Mouse (Mus musculus) thymus, adult 2 months (tissue): ENCODE data around the gene Zfand3. TPM values are rescaled to one million over a fixed set of nuclear protein-coding genes. Genes with fewer than 3 reads are reported as not detected.

Experiments used
- DNase-seq: peaks from one replicate; pipeline ENCODE4 v3.0.0; 2021
- H3K27ac ChIP-seq: fragments of 200-500 bp; 2 replicates; pipeline ENCODE4 v1.5.1; 2012; ENCODE audit warnings: low read length, control low read depth; ENCODE audit not compliant: control insufficient read depth, insufficient read depth
- H3K27me3 ChIP-seq: fragments of 200-500 bp; 2 replicates; pipeline ENCODE4 v1.6.1; 2012; ENCODE audit warnings: mild to moderate bottlenecking, low read length, moderate library complexity, mixed read lengths; ENCODE audit not compliant: control insufficient read depth, insufficient read depth
- H3K36me3 ChIP-seq: fragments of 200-500 bp; 2 replicates; pipeline ENCODE4 v1.6.1; 2012; ENCODE audit warnings: mild to moderate bottlenecking, low read length, moderate library complexity; ENCODE audit not compliant: control insufficient read depth, insufficient read depth
- H3K4me1 ChIP-seq: fragments of 200-500 bp; replicated peaks from 2 replicates; pipeline ENCODE4 v1.6.1; 2012; ENCODE audit warnings: low read length; ENCODE audit not compliant: control insufficient read depth, insufficient read depth
- H3K4me3 ChIP-seq: fragments of 200-500 bp; 2 replicates; pipeline ENCODE4 v1.5.1; 2012; ENCODE audit warnings: mild to moderate bottlenecking, low read length, control low read depth, moderate library complexity; ENCODE audit not compliant: control insufficient read depth, insufficient read depth
- CTCF ChIP-seq: fragments of 200-500 bp; IDR thresholded peaks from 2 replicates; pipeline ENCODE4 v1.5.1; 2012; ENCODE audit warnings: mild to moderate bottlenecking, control low read depth, low read length, moderate library complexity, borderline replicate concordance; ENCODE audit not compliant: control insufficient read depth, poor library complexity, insufficient read depth; ENCODE audit errors: extremely low read depth
- POLR2A ChIP-seq: fragments of 200-500 bp; IDR thresholded peaks from 2 replicates; pipeline ENCODE4 v1.6.1; 2012; ENCODE audit warnings: mild to moderate bottlenecking, low read length, control low read depth, moderate library complexity; ENCODE audit not compliant: control insufficient read depth, poor library complexity, insufficient read depth; ENCODE audit errors: extremely low read depth
- WGBS: fragments of 180-500 bp; shearing (Covaris S2); methylation state at CpG from one replicate; pipeline ENCODE4 v1.1.7; 2018; 5-methylcytosine and 5-hydroxymethylcytosine counted together
- polyA plus RNA-seq: library from polyadenylated mRNA; depleted of rRNA; stranded (reverse); fragments of >200 nt; gene quantifications from 2 replicates; pipeline ENCODE4 v1.2.3, GENCODE M21; 2012

The Zfand3 gene
- polyA plus RNA-seq, 1 experiment, result 75.6 TPM

GRCm38 (mm10) chr17:29973226-29973625 is 31.3 kb upstream of the Zfand3 start:
- H3K27me3 ChIP-seq, result no peaks in the 10 kb centered on the region
- no peak overlapping the region for H3K27ac ChIP-seq
- no peaks in the 10 kb centered on the region for H3K36me3 ChIP-seq
- H3K4me1 ChIP-seq, result peaks cover 12% of the 10 kb centered on the region
- DNase-seq, result peak; percentile 28
- TF ChIP-seq CTCF (no peak), POLR2A (no peak)
- H3K4me3 ChIP-seq, result no peak overlapping the region
- 14% methylated on average over 7 of the region's 7 CpGs for WGBS

- Histone ChIP-seq H3K27me3 (no peaks in the 10 kb centered on the region), H3K4me3 (no peak overlapping the region), H3K36me3 (no peaks in the 10 kb centered on the region), H3K4me1 (peaks cover 27% of the 10 kb centered on the region), H3K27ac (no peak overlapping the region)
- TF ChIP-seq POLR2A (0 out of 2 replicates have a peak, but pooled peaks have one; percentile 17), CTCF (peak; percentile 88; the same call in 1 of the 2 replicates)
- DNase-seq, result peak; percentile 75
- WGBS, result 11% methylated on average over 8 of the region's 8 CpGs
Measured at GRCm38 (mm10) chr17:29975731-29976130, 28.8 kb upstream of the Zfand3 start.

DNA sequence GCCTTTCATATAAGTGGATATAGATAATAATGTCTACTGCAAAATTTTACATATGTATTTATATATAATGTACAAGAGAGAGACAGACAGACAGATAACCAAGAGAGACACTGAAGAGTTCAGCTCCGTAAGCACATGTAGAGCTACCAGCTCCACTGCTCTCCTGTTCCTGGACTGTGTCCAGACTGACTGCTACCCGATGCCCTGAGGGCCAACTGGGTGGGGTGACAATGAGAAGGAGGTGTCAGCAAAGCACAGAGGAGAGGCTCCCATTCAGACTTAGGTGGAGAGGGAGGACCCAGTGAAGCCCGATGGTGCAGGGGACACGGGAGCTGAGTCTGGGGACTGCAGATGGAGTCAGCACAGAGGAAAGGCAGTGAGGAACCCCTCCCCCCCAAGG is 25.5 kb upstream of the Zfand3 start:
- no peak for DNase-seq
- Histone ChIP-seq H3K4me3 (no peak overlapping the region), H3K27ac (no peak overlapping the region), H3K27me3 (no peaks in the 10 kb centered on the region; the same call in 1 of the 2 replicates), H3K36me3 (no peaks in the 10 kb centered on the region), H3K4me1 (peaks cover 14% of the 10 kb centered on the region)
- WGBS, result 70% methylated on average over 4 of the region's 4 CpGs
- no peak for TF ChIP-seq POLR2A
- TF ChIP-seq CTCF, result no peak

DNA sequence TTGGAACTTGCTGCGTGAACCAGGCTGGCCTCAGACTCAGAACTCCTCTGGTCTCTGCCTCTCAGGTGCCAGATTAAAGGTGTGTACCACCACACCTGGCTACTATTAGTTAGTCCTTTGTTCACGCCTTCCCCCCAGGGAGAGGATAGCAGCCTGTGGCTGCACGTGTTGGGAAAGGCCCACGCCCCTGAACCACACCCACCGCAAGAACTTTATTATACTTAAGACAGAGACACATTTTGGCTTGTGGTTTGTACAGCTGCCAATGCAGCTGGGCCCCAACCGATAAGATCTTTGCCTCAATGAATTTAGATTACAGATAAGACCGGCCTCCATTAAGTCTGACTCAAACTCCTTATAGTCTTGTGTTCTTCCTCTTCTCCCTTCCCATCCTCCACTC is 24.7 kb upstream of the Zfand3 start:
- peaks cover 14% of the 10 kb centered on the region for H3K4me1 ChIP-seq
- no peak overlapping the region for H3K27ac ChIP-seq
- peak; percentile 46 for DNase-seq
- no peaks in the 10 kb centered on the region for H3K36me3 ChIP-seq
- WGBS, result 4% methylated on average over 7 of the region's 7 CpGs
- no peak for TF ChIP-seq POLR2A
- TF ChIP-seq CTCF, result no peak
- H3K4me3 ChIP-seq, result no peak overlapping the region
- no peaks in the 10 kb centered on the region; the same call in 1 of the 2 replicates for H3K27me3 ChIP-seq

GRCm38 (mm10) chr17:29981568-29981967 is 23.0 kb upstream of the Zfand3 start:
- no peak for DNase-seq
- WGBS, result 85% methylated on average over 8 of the region's 8 CpGs
- no peaks in the 10 kb centered on the region for H3K36me3 ChIP-seq
- no peak for TF ChIP-seq POLR2A
- TF ChIP-seq CTCF, result no peak
- H3K4me1 ChIP-seq, result peaks cover 14% of the 10 kb centered on the region
- no peak overlapping the region for H3K27ac ChIP-seq
- no peaks in the 10 kb centered on the region; the same call in 1 of the 2 replicates for H3K27me3 ChIP-seq
- H3K4me3 ChIP-seq, result no peak overlapping the region

DNA sequence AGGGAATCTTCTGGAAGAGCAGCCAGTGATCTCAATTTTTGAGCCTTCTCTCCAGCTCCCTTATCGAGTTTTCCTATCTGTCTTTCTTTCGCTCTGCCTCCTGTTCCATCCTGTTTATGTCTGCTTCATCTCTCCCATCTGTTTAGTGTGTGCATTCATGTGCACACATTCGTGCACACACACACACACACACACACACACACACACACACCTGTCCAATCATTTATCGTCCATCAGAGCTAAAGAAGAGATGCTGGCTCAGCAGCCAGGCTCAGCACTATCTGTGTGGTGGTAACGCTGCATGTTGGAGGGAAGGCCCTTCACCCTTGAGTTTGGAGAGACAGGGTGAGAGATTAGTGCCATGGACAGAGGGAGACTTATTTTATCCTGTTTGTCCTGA is 21.3 kb upstream of the Zfand3 start:
- H3K4me1 ChIP-seq, result peaks cover 14% of the 10 kb centered on the region
- H3K27ac ChIP-seq, result no peak overlapping the region
- no peak overlapping the region for H3K4me3 ChIP-seq
- no peak for DNase-seq
- no peaks in the 10 kb centered on the region for H3K36me3 ChIP-seq
- no peaks in the 10 kb centered on the region; the same call in 1 of the 2 replicates for H3K27me3 ChIP-seq
- 90% methylated on average over 5 of the region's 5 CpGs for WGBS
- TF ChIP-seq POLR2A (no peak), CTCF (no peak)

DNA sequence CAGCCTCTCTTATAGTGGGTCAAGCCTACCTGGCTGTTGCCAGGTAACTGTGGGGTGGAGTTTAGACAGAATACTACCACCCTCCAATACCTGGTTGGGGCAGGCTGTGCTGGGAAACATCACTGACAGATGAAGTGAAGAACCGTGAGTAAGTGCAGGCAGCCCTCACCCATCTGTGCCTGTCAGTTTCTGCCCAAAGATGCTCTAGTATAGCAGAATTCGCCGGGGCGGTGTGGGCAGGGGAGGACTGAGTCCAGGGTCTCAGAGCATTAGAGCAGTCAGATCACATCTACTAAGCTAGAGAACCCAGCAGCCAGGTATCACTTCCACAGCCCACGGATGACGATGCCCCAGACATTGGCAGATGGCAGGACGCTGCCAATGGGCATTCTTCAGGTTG is 19.6 kb upstream of the Zfand3 start:
- 86% methylated on average over 7 of the region's 7 CpGs for WGBS
- Histone ChIP-seq H3K4me3 (no peak overlapping the region), H3K27me3 (no peaks in the 10 kb centered on the region; the same call in 1 of the 2 replicates), H3K27ac (no peak overlapping the region), H3K36me3 (no peaks in the 10 kb centered on the region), H3K4me1 (peaks cover 4% of the 10 kb centered on the region)
- no peak for TF ChIP-seq CTCF
- TF ChIP-seq POLR2A, result no peak
- no peak for DNase-seq
